Comparison of ENCODE assay signal across 10 mouse cellular contexts in the genomic region with DNA sequence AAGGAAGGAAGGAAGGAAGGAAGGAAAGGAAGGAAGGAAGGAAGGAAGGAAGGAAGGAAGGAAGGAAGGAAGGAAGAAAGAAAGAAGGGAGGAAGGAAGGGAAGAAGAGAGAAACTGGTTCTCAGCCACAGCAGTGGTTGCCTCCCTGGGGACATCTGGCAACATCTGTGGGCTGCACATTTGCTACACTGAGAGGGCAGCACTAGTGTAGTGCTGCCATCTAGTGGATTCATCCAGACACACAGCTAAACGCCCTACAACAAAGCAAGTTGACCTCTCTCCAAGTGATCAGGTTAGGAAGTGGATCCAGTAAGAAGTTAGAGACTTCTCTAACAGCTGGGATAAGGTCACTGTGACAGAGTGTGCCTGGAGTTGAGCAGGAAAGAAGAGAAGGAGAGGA. TPM values are rescaled to one million over a fixed set of nuclear protein-coding genes. Genes with fewer than 3 reads are reported as not detected.
A peak's percentile ranks its signal among the peaks of the same experiment; 100 is the strongest.
DNase-seq lines count a peak whose midpoint lies in the region; ATAC-seq and TF ChIP-seq lines count a peak whose summit lies in the region.
"Had no signal": no experiment of that assay in that cellular context is flagged by ENCODE, and none has a peak within 500 bp of the region (broad histone marks: within the 10 kb centered on the region; RNA-seq: fewer than 3 reads in every experiment).

No protein-coding gene starts in this region.

- peaks cover under 1% of the 10 kb centered on the region; the same call in 1 of the 2 replicates for H3K9me3 ChIP-seq in heart, embryonic 12.5 days (replicated peaks)
- no peaks in the 10 kb centered on the region for H3K9me3 ChIP-seq in ES-E14 (ENCODE audit: control insufficient read depth, insufficient read depth, low read depth, low read length)
- H3K9me3 ChIP-seq in kidney, embryonic 14.5 days (ENCODE audit: control insufficient read depth, low read length): no peaks in the 10 kb centered on the region; the same call in 1 of the 2 replicates
- no peaks in the 10 kb centered on the region for H3K9me3 ChIP-seq in lung, postnatal 0 days (ENCODE audit: low read length)
- H3K9me3 ChIP-seq: stomach, embryonic 15.5 days had no signal

- WGBS in heart, embryonic 12.5 days: 0% methylated on average over 1 of the region's 1 CpGs
- WGBS in kidney, embryonic 14.5 days: 0% methylated on average over 1 of the region's 1 CpGs
- WGBS in lung, postnatal 0 days: 0% methylated on average over 1 of the region's 1 CpGs

- DNase-seq in heart, adult 18-20 months: peak; percentile 66 to 68
- peak; percentile 62 for DNase-seq in ES-E14 (ENCODE audit: low read depth, low spot score)
- DNase-seq in cerebellum, adult 8-10 months: peak; percentile 33
- peak; percentile 28 to 61 for DNase-seq in frontal cortex, postnatal 36 days (ENCODE audit: low spot score in 2 of 2)
- peak; percentile 84 for DNase-seq in lung, postnatal 0 days (ENCODE audit: low spot score)
- peak; percentile 46 for DNase-seq in right cerebral cortex, postnatal 14 days

- no peak overlapping the region for H3K27ac ChIP-seq in heart, embryonic 12.5 days (ENCODE audit: poor library complexity, severe bottlenecking)
- H3K27ac ChIP-seq in ES-E14 (ENCODE audit: insufficient read depth, low read depth, low read length, poor library complexity, severe bottlenecking): no peak overlapping the region
- H3K27ac ChIP-seq in kidney, embryonic 14.5 days (ENCODE audit: low read depth, low read length): no peak overlapping the region
- no peak overlapping the region for H3K27ac ChIP-seq in lung, postnatal 0 days (ENCODE audit: low read length)
- H3K27ac ChIP-seq: stomach, embryonic 15.5 days had no signal

- peaks cover 35% of the 10 kb centered on the region for H3K27me3 ChIP-seq in heart, embryonic 12.5 days (replicated peaks)
- H3K27me3 ChIP-seq in kidney, embryonic 14.5 days (ENCODE audit: control insufficient read depth, insufficient read depth, low read length): no peaks in the 10 kb centered on the region; the same call in 1 of the 2 replicates
- no peaks in the 10 kb centered on the region for H3K27me3 ChIP-seq in lung, postnatal 0 days (replicated peaks; ENCODE audit: insufficient read depth, low read length)

- TF ChIP-seq EP300 in lung, postnatal 0 days (IDR thresholded peaks at IDR 0.05): no peak

- H3K4me2 ChIP-seq in heart, embryonic 12.5 days: no peak overlapping the region
- no peak overlapping the region for H3K4me2 ChIP-seq in kidney, embryonic 14.5 days (replicated peaks; ENCODE audit: low read depth, low read length)
- H3K4me2 ChIP-seq in lung, postnatal 0 days (replicated peaks; ENCODE audit: low read depth, low read length): no peak overlapping the region
- H3K4me2 ChIP-seq: stomach, embryonic 15.5 days had no signal

- ATAC-seq in heart, embryonic 12.5 days (ENCODE audit: insufficient number of reproducible peaks, low FRiP score): no peak
- peak; percentile 56; the same call in 1 of the 2 replicates for ATAC-seq in kidney, embryonic 14.5 days (ENCODE audit: low FRiP score, low TSS enrichment)
- peak; percentile 56 for ATAC-seq in lung, postnatal 0 days

- in situ Hi-C loops in ES-E14 (cut with MboI; ENCODE audit: low sequenced_read_pairs in 2 of 2, unreplicated experiment in 2 of 2): loop anchor here in 1 of 2 experiments (5.0 kb wide), 1 partner anchor 284 kb away; no protein-coding TSS in a partner anchor

- peaks cover 5% of the 10 kb centered on the region; the same call in 1 of the 2 replicates for H3K4me1 ChIP-seq in heart, embryonic 12.5 days (replicated peaks)
- peaks cover 0 to 8% of the 10 kb centered on the region in 2 experiments; a peak in 2 of 4 replicates for H3K4me1 ChIP-seq in ES-E14 (ENCODE audit: control insufficient read depth in 2 of 2, insufficient read depth in 2 of 2, low read length in 2 of 2, poor library complexity in 1 of 2)
- peaks cover 7% of the 10 kb centered on the region for H3K4me1 ChIP-seq in kidney, embryonic 14.5 days (ENCODE audit: control insufficient read depth, insufficient read depth, low read length)
- H3K4me1 ChIP-seq in lung, postnatal 0 days (ENCODE audit: insufficient read depth, low read depth, low read length): no peaks in the 10 kb centered on the region

- TF ChIP-seq CTCF in lung, postnatal 0 days (IDR thresholded peaks at IDR 0.05): peak; percentile 92

- no peak overlapping the region for H3K4me3 ChIP-seq in heart, embryonic 12.5 days
- H3K4me3 ChIP-seq in ES-E14 (ENCODE audit: insufficient read depth in 1 of 2, low read depth in 1 of 2, low read length in 2 of 2, poor library complexity in 1 of 2, severe bottlenecking in 1 of 2): no peak overlapping the region
- no peak overlapping the region for H3K4me3 ChIP-seq in kidney, embryonic 14.5 days (ENCODE audit: low read length)
- no peak overlapping the region for H3K4me3 ChIP-seq in lung, postnatal 0 days (ENCODE audit: low read depth, low read length)
- H3K4me3 ChIP-seq: stomach, embryonic 15.5 days had no signal

- no peaks in the 10 kb centered on the region for H3K36me3 ChIP-seq in heart, embryonic 12.5 days
- H3K36me3 ChIP-seq in ES-E14 (ENCODE audit: control insufficient read depth, insufficient read depth, low read length, poor library complexity, severe bottlenecking): no peaks in the 10 kb centered on the region
- no peaks in the 10 kb centered on the region for H3K36me3 ChIP-seq in kidney, embryonic 14.5 days (ENCODE audit: control insufficient read depth, insufficient read depth, low read length)
- no peaks in the 10 kb centered on the region for H3K36me3 ChIP-seq in lung, postnatal 0 days (ENCODE audit: insufficient read depth, low read length)
- H3K36me3 ChIP-seq: stomach, embryonic 15.5 days had no signal

- no peak overlapping the region for H3K9ac ChIP-seq in heart, embryonic 12.5 days
- H3K9ac ChIP-seq in ES-E14 (ENCODE audit: insufficient read depth, low read depth, low read length, poor library complexity, severe bottlenecking): no peak overlapping the region
- no peak overlapping the region for H3K9ac ChIP-seq in kidney, embryonic 14.5 days (ENCODE audit: low read depth, low read length)
- H3K9ac ChIP-seq in lung, postnatal 0 days (replicated peaks; ENCODE audit: low read depth): no peak overlapping the region
- H3K9ac ChIP-seq: stomach, embryonic 15.5 days had no signal

TF ChIP-seq in ES-E14, 5 proteins besides CTCF, POLR2A, EP300 and RAD21:
- TF ChIP-seq ZNF384 (IDR thresholded peaks at IDR 0.05; ENCODE audit: low read depth, low read length): no peak
- TF ChIP-seq CHD2 (IDR thresholded peaks at IDR 0.05; ENCODE audit: low read depth, low read length): no peak
- no peak for TF ChIP-seq MAFK (IDR thresholded peaks at IDR 0.05; ENCODE audit: insufficient read depth, low read depth, low read length)
- no peak for TF ChIP-seq HCFC1 (IDR thresholded peaks at IDR 0.05; ENCODE audit: borderline replicate concordance, insufficient read depth, low read length)
- TF ChIP-seq ZC3H11A (IDR thresholded peaks at IDR 0.05; ENCODE audit: borderline replicate concordance, low read depth, low read length): peak; percentile 90

RNA-seq across cellular contexts. Expression of gene Zfp663, which starts 7.7 kb away (rescaled TPM):
- total RNA-seq in heart, adult 18-20 months (2021): not detected
- 0.08 TPM in 1 of 2 replicates, not detected in the other for polyA plus RNA-seq in heart, embryonic 12.5 days (2016; fragmentation: Nextera tagmentation; extraction: Ambion mirVana)
- 0.37 TPM in 1 of 2 replicates, not detected in the other for total RNA-seq in ES-E14 (2012; rRNA removed)
- polyA plus RNA-seq in kidney, embryonic 14.5 days (2014; fragmentation: Nextera tagmentation; extraction: Ambion mirVana): 0.67 and 0.88 TPM in 2 replicates
- 1.2 and 2.0 TPM in 2 replicates for polyA plus RNA-seq in lung, postnatal 0 days (2015; fragmentation: Nextera tagmentation; extraction: Ambion mirVana)

RNA-seq across cellular contexts. Expression of gene Zfp334, which starts 27.2 kb away (rescaled TPM):
- 1 to 10 TPM; 2.3 to 2.5 TPM for total RNA-seq in heart, adult 18-20 months (2021)
- 9.7 and 10.1 TPM in 2 replicates for polyA plus RNA-seq in heart, embryonic 12.5 days (2016; fragmentation: Nextera tagmentation; extraction: Ambion mirVana)
- 4.5 and 6.5 TPM in 2 replicates for total RNA-seq in ES-E14 (2012; rRNA removed)
- polyA plus RNA-seq in kidney, embryonic 14.5 days (2014; fragmentation: Nextera tagmentation; extraction: Ambion mirVana): 7.9 and 13.9 TPM in 2 replicates
- polyA plus RNA-seq in lung, postnatal 0 days (2015; fragmentation: Nextera tagmentation; extraction: Ambion mirVana): 2.5 and 2.6 TPM in 2 replicates

RNA-seq across cellular contexts. Expression of gene Elmo2, which starts 34.6 kb away (rescaled TPM):
- 10 to 100 TPM; 14.8 to 21.1 TPM for total RNA-seq in heart, adult 18-20 months (2021)
- polyA plus RNA-seq in heart, embryonic 12.5 days (2016; fragmentation: Nextera tagmentation; extraction: Ambion mirVana): 47.1 TPM in 2 replicates
- 21.1 and 21.7 TPM in 2 replicates for total RNA-seq in ES-E14 (2012; rRNA removed)
- 56.9 and 84.1 TPM in 2 replicates for polyA plus RNA-seq in kidney, embryonic 14.5 days (2014; fragmentation: Nextera tagmentation; extraction: Ambion mirVana)
- polyA plus RNA-seq in lung, postnatal 0 days (2015; fragmentation: Nextera tagmentation; extraction: Ambion mirVana): 61.1 and 66.4 TPM in 2 replicates

RNA-seq across cellular contexts. Expression of gene Ocstamp, which starts 39.3 kb away (rescaled TPM):
- not detected for total RNA-seq in heart, adult 18-20 months (2021)
- 0.11 TPM in 1 of 2 replicates, not detected in the other for polyA plus RNA-seq in heart, embryonic 12.5 days (2016; fragmentation: Nextera tagmentation; extraction: Ambion mirVana)
- 0.13 and 0.58 TPM in 2 replicates for total RNA-seq in ES-E14 (2012; rRNA removed)
- 0.07 and 0.09 TPM in 2 replicates for polyA plus RNA-seq in kidney, embryonic 14.5 days (2014; fragmentation: Nextera tagmentation; extraction: Ambion mirVana)
- polyA plus RNA-seq in lung, postnatal 0 days (2015; fragmentation: Nextera tagmentation; extraction: Ambion mirVana): 0.15 and 0.20 TPM in 2 replicates
- total RNA-seq: layer of hippocampus, postnatal 25 days had no signal

Comparison
In these comparisons a context has a peak if more than half of its experiments do, and no peak if none do; other contexts are left out.
1. DNase-seq: peak in every context shown above with its lines; median percentile 84 in lung, postnatal 0 days; 67 in heart, adult 18-20 months; 62 in ES-E14; 46 in right cerebral cortex, postnatal 14 days; 44 in frontal cortex, postnatal 36 days; 33 in cerebellum, adult 8-10 months.